Mouse (Mus musculus) cerebellum, adult 18-20 months (tissue): ENCODE measurements at regions not wholly inside any gene's neighbourhood (a gene's known extent, or its start where the extent isn't known, plus 50 kb on each side); places are given as distances from the start of the nearest gene placed in this dataset.
A peak's percentile ranks its signal among the peaks of the same experiment; 100 is the strongest.

Experiments used
- DNase-seq, 2 experiments: peaks; one replicate each; pipeline ENCODE4 v3.0.0; 2021

DNA sequence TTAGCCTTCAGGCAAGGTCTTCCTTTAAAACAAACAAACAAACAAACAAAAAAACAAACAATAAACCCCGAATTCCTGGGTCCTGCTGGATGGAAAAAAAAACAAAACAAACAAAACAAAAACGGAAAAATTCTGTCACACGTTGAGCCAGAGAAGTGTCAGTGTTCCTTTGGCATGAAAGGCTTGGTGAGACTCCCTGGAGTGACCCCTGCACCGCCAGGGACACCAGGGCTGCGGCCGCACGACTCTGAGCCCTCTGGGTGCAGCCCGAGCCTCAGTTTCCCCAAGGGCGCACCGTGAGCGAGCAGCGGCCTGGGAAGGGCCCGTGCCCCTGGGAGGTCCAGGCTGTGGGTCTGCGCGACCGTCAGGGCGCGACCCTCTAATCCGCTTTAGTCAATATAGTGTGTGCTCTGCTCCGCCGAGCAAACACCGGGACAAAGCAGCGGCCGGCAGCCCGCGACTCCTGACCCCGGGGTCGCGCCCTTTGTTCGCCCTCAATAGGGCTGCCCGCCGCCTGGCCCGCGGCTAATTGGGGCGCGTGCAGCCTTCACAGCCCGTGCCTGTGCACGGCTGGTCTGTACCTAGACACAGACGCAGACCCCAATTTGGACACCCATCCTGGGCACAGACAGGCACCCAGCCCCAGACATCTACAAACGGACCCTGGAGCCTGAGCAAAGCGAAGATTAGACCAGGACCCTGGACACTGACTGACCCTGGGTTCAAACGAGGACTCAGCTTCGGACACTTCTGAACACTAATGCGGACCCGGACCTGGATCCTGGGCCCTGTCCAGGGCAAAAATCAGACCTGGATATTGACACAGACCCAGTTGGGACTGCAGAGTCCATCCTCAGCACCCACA, 74.0 kb upstream of the Ppara start:
- peak in 1 of 2 experiments; percentile 44 for DNase-seq

DNA sequence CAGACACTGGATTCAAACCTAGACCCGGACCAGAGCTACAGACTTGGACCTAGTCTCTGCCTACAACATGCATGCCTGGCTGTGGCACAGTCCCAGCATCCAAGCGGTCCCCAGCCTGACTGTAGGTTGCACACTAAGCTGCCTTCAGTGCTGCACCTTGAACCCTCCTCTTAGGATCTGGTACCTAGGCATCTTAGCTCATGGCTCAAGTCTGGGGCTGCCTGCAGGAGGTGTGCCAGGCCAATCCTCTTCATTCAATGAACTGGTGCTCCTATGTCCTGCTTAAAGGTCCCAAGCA, 73.4 kb upstream of the Ppara start:
- peak; percentile 46 to 65 for DNase-seq

DNA sequence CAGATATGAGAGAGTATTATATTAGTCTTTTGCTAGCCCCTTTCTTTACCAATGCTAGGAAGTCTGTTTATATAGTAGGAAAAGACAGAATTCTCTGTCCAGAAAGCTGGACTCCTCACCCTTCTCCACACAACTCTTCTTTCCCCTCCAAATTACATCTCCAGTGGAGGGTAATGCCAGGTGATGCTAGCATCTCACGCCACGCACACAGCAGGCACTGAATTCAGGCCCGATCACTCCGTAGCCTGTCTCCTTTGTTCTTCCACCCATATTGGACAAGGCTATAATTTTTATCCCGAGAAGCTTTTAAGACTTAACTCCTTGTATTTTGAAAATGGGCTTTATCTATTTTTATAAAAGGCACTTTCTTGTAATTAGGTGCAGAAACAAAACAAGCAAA, 73.0 kb upstream of the Ppara start:
- peak; percentile 36 to 48 for DNase-seq

DNA sequence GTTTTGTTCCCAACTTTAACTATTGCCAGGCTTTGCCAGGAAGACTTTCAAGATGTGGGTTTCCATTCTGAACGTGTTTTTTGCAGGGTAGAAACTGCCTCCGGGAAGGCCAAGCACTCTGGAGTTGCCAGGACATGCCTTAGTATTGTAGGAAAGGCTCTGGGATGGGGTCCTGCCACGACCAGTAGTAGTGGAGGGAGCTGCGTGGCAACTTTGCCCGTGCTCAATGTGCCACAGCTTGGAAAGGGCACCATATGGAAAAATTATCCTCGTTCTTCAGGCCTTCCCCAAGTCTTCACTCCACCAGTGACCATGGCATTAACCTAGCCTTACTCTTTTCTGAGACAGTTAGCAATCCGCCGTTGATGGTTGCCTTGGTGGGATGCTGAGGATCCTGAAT, 72.5 kb upstream of the Ppara start:
- no peak for DNase-seq

DNA sequence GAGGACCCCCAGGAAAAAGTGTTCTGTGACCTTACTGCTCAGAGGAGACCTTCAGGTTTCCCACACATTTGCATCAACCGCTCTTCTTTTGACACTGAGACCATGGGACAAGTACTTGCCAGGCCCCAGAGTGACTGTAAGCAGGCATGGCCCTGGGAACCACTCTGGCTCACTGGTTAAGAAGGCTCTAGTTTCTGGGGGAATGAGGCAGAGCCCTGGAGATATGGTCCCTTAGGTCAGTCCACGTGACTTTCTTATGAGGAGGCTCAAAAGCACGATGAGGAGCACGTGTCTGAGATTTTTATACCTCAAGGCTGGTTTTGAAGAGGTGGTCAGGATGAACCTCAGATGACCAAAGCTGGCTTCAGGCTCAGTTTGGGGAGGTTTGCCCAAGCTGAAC, 72.1 kb upstream of the Ppara start:
- DNase-seq: peak in 1 of 2 experiments; percentile 37

DNA sequence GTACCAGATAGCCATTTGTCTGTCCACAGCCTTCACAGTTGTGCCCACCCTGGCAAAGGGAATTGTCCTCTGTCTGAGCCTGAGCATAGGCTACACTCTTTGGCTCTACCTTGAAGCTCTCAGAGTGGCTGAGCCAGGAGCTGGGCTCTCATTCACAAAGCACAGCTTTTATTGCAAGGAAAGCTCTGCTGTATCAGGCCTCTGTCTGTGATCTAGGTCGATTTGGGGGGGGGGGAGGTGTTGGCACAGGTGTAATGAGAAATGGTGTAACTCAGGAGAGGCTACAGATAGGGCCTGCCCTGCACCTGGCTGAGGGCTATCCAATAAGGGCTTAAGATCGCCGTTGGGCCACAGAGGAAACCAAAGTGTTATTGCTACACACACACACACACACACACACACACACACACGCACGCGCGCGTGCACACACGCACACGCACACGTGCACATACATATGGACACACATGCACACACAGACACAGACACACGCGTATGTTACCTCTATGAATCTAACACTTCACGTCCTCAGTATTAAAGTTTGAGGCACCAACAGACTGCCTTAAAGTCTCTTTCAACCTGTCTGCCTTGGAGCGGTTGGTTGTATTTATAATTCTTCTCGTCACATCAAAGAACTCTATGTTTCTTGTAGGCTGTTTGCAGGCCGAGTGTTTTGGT, 70.9 kb upstream of the Ppara start:
- DNase-seq: peak; percentile 36 to 60

DNA sequence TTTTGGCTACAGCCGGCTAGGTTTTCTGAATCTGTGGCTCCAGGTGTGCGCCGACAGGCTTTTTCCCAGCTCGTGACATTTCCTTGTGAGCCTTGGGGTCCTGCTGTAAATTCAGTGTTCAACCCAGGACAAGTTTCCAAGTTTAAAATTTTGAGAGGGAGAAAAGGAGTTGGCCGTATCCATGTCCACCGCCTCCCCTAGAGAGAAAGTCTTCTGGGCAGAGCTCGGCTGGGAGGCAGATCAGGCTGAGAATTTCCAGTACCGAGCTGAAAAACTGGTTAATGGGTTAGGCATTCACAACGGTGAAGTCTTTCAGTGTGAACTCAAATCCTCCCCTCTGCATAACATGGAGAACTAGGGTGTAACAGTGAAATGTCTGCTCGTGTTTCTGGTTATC, 70.4 kb upstream of the Ppara start:
- DNase-seq: no peak

DNA sequence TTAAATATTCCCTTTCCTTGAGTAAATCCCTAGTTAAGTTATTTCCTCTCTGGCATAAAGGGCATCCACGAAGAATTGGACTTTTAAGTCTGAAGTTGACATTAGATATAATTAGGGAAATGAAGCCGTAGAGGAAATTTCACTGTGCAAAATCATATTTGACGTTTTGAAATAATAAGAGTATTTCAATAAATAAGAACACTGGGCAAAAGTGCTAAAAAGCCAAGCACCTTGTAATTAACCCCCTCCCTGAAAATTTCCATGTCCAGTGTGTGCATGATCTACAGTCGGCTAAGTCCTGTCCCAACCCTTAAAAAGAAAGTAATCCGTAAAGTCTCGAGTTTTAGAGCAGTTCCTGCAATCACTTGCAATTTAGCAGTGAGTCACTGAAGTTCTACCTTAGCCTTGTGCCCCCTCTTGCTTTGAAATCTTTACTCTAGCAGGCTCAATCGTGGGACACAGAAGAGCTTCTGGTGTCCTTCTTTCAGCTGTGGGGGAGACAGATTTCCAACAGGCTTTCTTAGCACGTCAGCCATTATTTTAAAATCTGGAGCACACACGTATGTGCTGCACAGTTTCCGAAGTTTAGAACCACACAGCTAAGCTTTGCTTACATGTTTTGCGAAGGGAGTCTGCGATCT, 69.5 kb upstream of the Ppara start:
- peak in 1 of 2 experiments; percentile 52 for DNase-seq

DNA sequence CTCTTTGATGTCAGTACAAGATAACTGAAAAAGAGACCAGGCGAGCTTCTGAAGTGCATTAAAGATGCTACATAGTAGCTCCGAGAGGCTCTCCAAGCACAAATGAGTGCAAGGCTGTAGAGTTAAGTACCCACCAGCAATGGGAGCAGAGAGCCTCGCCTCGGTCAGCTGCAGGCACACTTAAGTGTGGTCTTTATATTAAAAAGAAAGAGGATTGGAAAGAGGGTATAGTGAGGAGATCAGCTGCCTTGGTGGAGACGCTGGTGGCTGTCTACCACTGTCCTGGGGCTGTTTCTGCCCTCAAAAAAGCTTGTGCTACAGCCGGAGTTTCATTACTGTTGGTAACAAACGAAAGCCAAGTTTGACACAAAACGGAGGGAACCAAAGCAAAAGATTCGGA, 68.3 kb upstream of the Ppara start:
- DNase-seq: peak in 1 of 2 experiments; percentile 64

DNA sequence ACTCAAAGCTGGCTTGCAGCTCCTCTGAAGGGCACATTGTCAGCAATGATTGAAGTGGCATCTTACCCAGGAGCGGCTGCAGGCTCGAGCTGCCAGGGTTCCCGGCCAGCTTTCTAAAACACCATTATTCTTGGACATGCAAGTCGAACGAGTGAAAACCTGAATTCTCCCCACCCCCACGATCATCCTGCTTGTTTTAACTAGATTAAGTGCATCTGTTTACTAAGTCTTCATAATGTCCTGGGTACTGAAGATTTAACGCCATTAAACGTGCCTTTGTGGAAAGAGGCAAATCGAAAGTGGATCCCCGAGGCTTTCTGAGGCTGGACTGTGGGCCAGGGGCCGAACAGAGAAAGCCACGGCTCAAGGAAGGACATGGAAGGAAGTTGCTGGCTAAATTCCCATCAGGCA, 67.4 kb upstream of the Ppara start:
- peak; percentile 57 to 74 for DNase-seq

DNA sequence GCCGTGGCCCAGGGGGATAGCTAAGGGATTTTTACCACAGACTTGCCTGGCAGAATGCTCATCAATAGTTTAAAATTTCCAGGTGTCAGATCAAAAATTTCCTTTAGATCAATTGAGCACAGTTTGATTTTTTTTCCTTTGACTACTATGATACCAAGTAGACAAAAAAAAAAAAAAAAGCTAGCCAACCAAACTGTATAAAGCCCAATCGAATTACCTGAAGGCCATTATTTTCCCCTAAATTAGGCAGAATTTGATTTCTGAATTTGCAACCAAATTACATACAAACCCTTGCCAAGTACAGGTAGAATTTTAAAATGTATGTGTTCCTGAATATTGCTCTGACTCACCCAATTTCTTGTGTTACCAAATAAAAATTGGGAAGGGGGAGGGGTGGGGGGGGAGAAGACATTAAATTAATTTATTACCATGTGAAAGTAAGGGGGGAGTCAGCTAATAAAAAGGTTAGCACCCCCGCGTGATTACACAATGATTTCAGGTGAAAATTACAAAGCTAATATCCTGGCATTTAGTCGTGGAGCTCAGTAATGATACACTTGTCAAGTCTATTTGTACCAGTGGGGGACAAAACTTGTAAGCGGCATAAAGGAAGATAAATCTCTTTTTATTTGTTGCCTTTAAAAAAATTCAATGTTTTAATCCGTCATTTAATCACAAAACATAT, 66.7 kb upstream of the Ppara start:
- DNase-seq: no peak

DNA sequence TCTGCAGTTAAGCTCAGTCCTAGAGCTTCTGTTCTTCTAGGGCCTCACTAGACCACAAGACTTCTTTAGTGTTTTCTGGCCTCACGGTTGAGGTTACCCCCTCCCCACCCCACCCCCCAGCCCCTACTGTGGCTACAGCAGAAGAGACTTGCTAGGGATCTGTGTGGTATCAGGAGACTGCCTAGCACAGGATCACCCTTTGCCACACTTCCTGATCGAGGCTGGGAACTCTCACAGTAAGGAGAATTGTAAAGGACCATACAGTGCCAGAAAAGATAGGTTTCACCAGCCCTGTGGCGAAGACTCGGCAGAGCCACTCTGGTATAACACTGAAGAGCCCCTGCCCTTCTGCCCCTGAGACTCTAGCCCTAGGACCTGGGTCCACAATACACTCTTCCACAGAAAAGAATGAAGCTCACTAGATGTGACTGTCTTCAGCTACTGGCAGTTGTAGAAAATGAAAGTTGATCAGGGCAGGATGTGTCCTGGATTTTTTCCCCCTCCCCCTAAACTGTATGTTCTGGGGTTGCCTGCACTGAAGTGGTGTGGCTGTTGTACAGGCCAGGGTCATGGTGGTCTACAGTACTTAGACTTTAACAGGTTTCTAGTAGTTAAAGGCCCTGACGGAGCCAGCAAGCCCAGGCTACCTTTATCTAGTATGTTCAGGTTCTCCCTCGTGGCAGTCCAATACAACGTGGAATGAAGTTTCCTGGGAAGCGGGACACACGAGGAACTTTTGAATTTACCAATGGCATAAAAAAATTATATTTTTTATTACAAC, 65.7 kb upstream of the Ppara start:
- no peak for DNase-seq

DNA sequence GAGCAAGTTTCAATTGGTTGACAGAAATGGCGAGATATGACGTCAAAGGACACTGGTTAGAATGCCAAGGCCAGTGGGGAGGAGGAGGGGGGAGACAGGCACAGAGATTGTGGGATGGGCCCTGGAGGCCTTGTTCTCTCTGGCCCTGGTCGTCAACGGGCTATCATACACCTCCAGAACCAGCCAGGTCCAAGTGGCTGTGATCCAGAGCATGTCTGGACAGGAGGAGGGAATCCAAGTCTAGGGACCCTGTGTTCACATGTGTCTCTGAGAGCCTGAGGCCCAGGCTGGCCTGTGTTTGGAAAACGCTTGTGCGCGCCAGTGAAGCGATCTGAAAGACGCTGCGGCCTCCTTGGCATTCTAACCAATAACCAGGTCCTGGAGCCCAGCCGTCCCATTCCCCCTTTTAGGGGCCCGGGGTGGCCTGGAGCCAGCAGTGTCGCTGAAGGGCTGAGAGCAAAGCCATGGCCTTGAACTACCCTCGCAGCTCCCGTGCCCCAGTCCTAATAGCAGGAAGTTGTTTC, 65.1 kb upstream of the Ppara start:
- peak; percentile 82 to 87 for DNase-seq

DNA sequence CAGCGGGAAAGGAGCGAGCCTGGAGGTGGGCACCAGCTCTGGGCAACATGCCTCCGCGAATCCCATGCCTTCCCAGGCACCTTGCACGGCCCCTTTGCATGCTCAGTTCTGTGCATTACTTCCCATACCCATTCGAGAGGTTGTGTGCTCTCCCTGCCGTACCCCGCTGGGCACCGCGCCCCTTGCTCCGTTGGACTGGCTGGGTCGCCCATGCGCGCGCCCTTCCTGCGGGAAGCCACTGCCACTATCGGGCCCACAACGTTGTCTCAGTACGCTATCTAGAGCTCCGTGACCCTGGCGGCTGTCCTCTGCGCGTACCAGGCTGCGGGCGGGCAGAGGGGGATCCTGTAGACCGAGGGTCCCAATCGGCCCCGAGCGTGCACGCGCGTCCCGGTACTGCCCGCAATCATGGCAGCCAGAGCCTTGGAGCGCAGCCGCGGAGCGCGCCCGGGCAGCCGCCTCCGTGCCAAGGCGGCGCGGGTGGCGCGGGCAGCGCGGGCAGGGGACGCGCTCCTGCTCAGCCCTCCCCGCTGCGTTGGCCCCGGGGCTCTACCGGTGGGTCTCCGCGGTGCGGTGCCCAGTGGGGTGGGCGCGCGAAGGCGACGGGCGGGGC, 64.5 kb upstream of the Ppara start:
- peak; percentile 73 to 89 for DNase-seq

DNA sequence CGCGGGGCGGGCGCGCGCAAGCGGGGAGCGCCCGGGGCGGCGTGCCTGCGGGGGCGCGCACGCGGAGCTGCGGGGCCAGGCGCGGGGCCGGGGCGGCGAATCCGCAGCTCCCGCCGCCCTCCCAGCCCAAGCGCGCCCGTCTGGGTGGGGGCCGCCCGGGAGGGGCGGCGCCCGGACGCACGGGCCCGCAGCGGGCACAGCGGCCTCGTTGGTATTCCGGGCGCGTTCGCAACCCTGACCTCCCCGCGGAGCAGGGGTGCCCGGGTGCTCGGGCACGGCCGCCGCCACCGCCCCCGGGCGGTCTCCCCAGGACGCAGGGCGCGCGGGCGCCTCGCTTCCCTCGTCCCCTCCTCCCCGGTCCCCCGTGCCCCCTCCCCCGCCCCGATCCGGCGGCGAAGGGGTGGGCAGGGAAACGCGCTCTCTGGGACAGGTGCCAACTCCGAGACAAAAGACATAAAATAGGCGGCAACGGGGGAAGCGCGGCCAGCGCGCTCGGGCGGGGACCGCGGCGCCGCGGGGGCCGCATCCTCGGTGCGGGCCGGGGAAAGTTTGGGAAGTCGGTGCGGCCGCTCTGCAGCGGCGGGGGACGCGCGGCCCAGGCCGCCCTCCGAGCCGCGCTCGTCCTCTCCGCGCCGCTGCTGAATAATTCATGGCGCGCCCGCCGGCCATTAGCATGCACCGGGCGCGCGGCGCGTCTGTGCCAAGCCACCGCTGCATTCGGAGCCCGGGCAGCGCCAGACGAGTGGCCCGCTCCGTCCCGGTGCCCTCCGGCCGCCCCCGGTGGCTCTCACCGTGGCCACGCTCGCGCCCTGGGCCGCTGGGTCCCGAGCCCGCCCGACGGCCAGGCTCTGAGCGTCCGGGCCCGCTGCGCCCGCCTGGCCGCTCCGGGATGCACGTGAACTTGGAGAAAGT, 63.7 kb upstream of the Ppara start:
- peak; percentile 78 to 92 for DNase-seq

DNA sequence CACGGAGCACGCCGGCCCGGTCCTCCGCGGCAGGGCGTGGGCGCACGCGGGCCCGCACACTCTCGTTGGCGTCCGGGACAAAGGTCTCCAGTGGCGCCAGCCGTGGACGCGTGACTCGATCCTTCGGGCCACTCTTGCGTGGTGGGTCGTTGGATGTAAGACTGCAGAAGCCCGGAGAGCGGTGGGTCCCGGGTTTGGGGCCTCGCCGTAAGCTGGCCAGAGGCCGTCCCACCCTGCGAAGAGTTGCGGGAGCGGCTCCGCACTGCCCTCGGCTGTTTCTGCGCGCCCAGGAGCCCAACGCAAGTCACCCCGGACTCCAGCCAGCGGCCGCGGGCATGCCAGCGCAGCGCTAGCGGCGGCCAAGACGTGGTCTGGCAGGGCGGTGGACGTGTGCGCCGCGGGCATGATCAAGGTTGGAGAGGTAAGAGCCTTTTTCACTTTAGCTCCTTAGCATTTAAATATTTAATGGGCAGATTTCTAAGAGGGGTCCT, 63.0 kb upstream of the Ppara start:
- DNase-seq: peak; percentile 63 to 81

DNA sequence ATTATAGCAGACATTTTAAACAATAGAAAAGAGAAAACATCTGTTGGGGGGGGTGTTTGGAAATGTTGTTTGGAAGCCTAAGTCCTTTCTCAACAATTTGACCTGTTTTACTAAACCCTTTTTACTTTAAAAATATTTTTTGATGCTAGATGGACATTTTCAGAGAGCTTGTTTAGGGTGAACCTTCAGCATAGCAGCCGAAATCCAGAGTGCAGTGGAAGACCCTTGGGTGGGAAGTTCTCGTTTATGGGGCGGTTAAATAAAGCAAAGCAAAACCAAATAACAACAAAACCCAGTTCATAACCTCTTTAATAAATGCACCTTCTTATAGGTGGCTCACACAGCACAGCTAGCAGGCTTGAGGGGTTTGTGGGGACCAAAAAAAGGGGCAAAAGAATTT, 62.4 kb upstream of the Ppara start:
- DNase-seq: no peak

DNA sequence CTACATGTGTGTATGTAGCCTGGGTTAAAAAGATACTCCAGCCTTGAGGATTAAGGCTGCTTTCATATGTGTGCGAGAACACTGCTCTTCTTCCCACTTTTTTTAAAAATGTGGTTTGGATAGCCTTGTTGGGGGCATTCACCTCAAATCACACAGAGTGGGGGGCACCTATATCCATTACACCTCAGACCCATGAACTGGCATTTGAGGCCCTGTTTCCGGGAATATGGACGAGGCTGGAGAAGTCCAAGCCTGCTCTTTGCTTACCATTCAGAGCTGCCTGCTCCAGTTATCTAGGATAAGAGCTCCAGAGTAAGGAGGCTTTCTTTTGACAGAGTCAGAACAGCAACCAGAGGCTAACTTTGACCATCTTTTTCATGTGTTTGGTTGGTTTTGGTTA, 61.9 kb upstream of the Ppara start:
- DNase-seq: peak in 1 of 2 experiments; percentile 53

DNA sequence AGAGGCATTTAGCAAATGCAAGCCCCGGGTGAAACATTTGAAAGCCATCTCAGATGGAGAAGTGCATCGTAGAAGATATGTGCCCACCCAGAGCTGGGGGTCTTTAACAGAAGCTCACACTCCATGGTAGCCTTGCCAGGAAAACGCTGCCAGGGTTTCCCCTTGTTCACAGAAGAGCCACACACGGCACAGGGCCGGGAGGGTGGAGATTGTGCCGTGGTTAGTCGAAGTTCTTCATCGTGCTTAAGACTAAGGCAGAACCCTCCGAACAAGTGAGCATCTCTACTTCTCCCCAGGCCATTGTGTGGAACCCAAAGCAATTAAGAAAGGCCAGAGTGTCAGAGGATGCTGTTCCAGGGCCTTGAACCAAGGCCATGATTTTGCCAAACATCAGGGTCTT, 61.3 kb upstream of the Ppara start:
- peak in 1 of 2 experiments; percentile 50 for DNase-seq

DNA sequence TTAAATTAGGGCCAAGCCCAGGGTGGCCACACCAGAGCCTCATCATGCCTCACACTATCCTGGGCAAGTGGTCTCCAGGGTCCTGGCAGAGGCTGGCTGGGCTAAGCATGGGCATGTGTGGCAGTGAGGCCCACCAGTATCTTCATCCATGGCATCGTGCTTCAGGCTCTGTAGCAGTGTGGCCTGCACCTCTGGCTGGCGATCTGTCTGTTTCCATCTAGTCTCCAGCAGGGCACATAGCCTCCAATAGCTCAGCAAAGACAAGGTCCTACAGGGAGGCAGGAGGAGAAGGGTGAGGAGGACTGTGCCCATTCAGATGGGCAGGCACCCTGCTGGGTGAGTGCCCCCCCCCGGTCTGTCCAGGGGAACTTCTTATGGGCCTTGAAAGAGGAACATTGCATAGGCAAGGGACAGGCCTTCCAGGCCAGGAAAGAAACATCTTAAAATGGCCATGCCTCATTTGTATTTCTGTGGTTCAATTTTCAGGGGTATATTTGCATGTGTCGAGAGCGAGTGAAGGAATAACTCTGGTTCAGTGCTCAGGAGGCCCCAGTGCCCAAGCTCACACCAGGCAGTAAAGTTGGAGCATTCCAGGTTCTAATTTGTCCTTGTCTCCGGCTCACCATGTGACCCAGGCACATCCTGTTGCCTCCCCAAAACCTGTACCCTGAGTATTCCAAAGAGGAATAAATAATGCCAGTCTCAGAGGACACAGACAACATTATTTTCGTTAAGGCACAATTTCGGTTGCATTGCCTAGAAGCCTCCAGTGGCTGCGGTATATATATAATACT, 60.4 kb upstream of the Ppara start:
- peak in 1 of 2 experiments; percentile 57 for DNase-seq
